Mouse (Mus musculus) lung, embryonic 16.5 days (tissue): ENCODE results near the gene Efemp1. TPM values are rescaled to one million over a fixed set of nuclear protein-coding genes. Genes with fewer than 3 reads are reported as not detected.

Source experiments
- ATAC-seq: fragments of 200-750 bp; cut with Nextera tagmentation; 2 replicates; pipeline ENCODE4 v1.8.0; 2017; ENCODE audit warnings: low read depth, mild to moderate bottlenecking, moderate library complexity
- H3K27ac ChIP-seq: fragments of 300-500 bp; sonication (generic); 2 replicates; pipeline ENCODE4 v1.5.1; 2014; ENCODE audit warnings: mild to moderate bottlenecking, control low read depth, low read length
- H3K27me3 ChIP-seq: fragments of 300-500 bp; sonication (generic); 2 replicates; pipeline ENCODE4 v1.6.1; 2014; ENCODE audit warnings: low read depth, low read length, mixed read lengths; ENCODE audit not compliant: control insufficient read depth, insufficient read depth
- H3K36me3 ChIP-seq: fragments of 300-500 bp; sonication (generic); 2 replicates; pipeline ENCODE4 v1.6.1; 2014; ENCODE audit warnings: low read length; ENCODE audit not compliant: control insufficient read depth, insufficient read depth
- H3K4me1 ChIP-seq: fragments of 300-500 bp; sonication (generic); replicated peaks from 2 replicates; pipeline ENCODE4 v1.6.1; 2014; ENCODE audit warnings: low read length, mixed read lengths; ENCODE audit not compliant: control insufficient read depth, insufficient read depth
- H3K4me2 ChIP-seq: fragments of 300-500 bp; sonication (generic); 2 replicates; pipeline ENCODE4 v1.6.1; 2014; ENCODE audit warnings: low read depth, low read length, control low read depth
- H3K4me3 ChIP-seq: fragments of 300-500 bp; sonication (generic); 2 replicates; pipeline ENCODE4 v1.5.1; 2014; ENCODE audit warnings: mild to moderate bottlenecking, low read length, control low read depth
- H3K9ac ChIP-seq: fragments of 300-500 bp; sonication (generic); 2 replicates; pipeline ENCODE4 v1.6.1; 2014; ENCODE audit warnings: low read length, control low read depth
- H3K9me3 ChIP-seq: fragments of 300-500 bp; sonication (generic); 2 replicates; pipeline ENCODE4 v1.6.1; 2016; ENCODE audit warnings: low read length; ENCODE audit not compliant: control insufficient read depth
- WGBS: fragments of 180-500 bp; shearing (Covaris S2); extraction: QIAGEN DNeasy Blood & Tissue Kit; methylation state at CpG from one replicate; pipeline ENCODE4 v1.1.7; 2014; 5-methylcytosine and 5-hydroxymethylcytosine counted together
- polyA plus RNA-seq: library from polyadenylated mRNA; unstranded; fragments of >200 nt; fragmentation: Nextera tagmentation; extraction: Ambion mirVana; gene quantifications from 2 replicates; pipeline ENCODE4 v1.2.1, GENCODE M21; 2015

Efemp1 gene
- 22.2 and 25.1 TPM in 2 replicates for polyA plus RNA-seq

- H3K27ac ChIP-seq = no peak within 1 kb of the TSS
- peak within 1 kb of the TSS; percentile 64; the same call in 1 of the 2 replicates for H3K9ac ChIP-seq
- H3K36me3 ChIP-seq = no peaks in the 10 kb centered on the region
- ATAC-seq = peak; percentile 91
- H3K4me3 ChIP-seq = peak within 1 kb of the TSS; percentile 56
- peaks cover 6% of the 10 kb centered on the region; the same call in 1 of the 2 replicates for H3K4me1 ChIP-seq
- H3K27me3 ChIP-seq = peaks cover 3% of the 10 kb centered on the region; the same call in 1 of the 2 replicates
- no peaks in the 10 kb centered on the region for H3K9me3 ChIP-seq
- peak within 1 kb of the TSS; percentile 70 for H3K4me2 ChIP-seq
- under 1% methylated on average over 30 of the region's 30 CpGs for WGBS
Measured at GRCm38 (mm10) chr11:28853102-28853800, at the start of gene Efemp1. TSS of gene Efemp1 (plus strand) at chr11:28853204.

DNA sequence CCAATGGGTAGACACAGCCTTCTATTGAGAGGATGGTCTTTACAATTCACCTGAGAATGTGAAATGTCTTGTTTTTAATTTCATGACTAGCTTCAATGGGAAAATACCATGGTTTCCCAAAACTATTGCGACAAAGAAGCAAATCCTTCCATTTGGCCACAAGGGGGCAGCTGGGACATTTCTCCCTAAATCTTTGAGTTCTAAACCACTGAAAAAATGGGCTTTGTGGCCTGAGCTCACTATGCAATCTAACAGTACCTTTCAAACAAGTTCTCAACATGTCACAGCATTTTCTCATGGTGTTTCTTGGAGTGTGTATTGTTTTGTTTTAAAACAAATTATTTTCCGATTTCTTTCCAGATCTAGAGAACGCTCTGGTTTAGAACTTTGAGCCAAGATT, 44.3 kb upstream of the Efemp1 start:
- Histone ChIP-seq H3K4me2 (no peak overlapping the region), H3K4me1 (no peaks in the 10 kb centered on the region; the same call in 1 of the 2 replicates), H3K27me3 (no peaks in the 10 kb centered on the region), H3K4me3 (no peak overlapping the region), H3K9me3 (no peaks in the 10 kb centered on the region), H3K27ac (no peak overlapping the region), H3K36me3 (no peaks in the 10 kb centered on the region), H3K9ac (no peak overlapping the region)
- WGBS = 50% methylated on average over 3 of the region's 3 CpGs
- no peak for ATAC-seq

DNA sequence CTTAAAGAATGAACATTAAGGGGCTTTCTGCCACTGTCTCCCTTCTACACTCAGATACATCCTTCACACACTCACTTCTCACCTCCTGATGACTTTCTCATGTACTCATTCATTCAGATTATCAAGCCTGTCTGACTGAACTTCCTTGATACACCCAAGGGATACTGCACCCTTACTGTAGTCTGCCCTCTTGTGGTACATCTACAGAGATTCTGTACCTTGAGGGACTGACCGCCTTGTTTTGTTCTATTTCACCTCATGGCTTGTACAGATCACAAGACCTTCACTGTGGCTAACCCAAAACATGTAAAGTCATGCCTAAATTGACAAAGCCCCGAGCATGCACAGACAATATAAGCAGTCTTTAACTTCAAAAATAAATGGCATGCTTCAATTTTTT, 41.1 kb upstream of the Efemp1 start:
- no peak for ATAC-seq
- 63% methylated on average over 2 of the region's 2 CpGs for WGBS

DNA sequence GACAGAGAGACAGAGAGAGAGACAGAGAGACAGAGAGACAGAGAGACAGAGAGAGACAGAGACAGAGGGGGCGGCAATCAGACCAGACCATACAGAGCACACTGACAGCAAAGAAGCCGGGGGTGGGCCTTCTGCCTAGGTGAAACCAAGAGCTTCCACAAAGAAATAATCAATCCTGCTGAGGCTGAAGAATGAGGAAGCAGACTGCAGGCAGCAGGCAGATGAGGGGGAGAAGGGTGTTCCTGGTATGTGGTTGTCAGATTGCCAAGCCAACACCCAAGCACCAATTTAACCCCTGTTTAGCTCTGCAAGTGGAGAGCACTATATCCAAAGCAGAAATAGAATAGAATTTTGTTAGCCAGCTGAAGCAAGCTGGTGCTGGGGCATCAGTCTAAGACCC, 40.4 kb upstream of the Efemp1 start:
- 43% methylated on average over 2 of the region's 2 CpGs for WGBS
- peak; percentile 63 for ATAC-seq

More for the DNA sequence above, 41.1 kb upstream of the Efemp1 start:
- H3K4me3 ChIP-seq = no peak overlapping the region
- H3K4me2 ChIP-seq = no peak overlapping the region
- no peaks in the 10 kb centered on the region; the same call in 1 of the 2 replicates for H3K4me1 ChIP-seq
- no peaks in the 10 kb centered on the region for H3K9me3 ChIP-seq
- H3K36me3 ChIP-seq = no peaks in the 10 kb centered on the region
- no peaks in the 10 kb centered on the region for H3K27me3 ChIP-seq
- H3K27ac ChIP-seq = no peak overlapping the region
- H3K9ac ChIP-seq = no peak overlapping the region

GRCm38 (mm10) chr11:28817405-28817804, 35.6 kb upstream of the Efemp1 start:
- no peak overlapping the region for H3K27ac ChIP-seq
- H3K4me1 ChIP-seq = peaks cover 3% of the 10 kb centered on the region; the same call in 1 of the 2 replicates
- H3K4me2 ChIP-seq = no peak overlapping the region
- WGBS = 44% methylated on average over 4 of the region's 4 CpGs
- no peak overlapping the region for H3K4me3 ChIP-seq
- no peaks in the 10 kb centered on the region for H3K27me3 ChIP-seq
- no peak overlapping the region for H3K9ac ChIP-seq
- no peaks in the 10 kb centered on the region for H3K36me3 ChIP-seq
- peak; percentile 95 for ATAC-seq
- no peaks in the 10 kb centered on the region for H3K9me3 ChIP-seq

More for the DNA sequence above, 40.4 kb upstream of the Efemp1 start:
- H3K4me1 ChIP-seq = peaks cover under 1% of the 10 kb centered on the region; the same call in 1 of the 2 replicates
- H3K27ac ChIP-seq = no peak overlapping the region
- H3K27me3 ChIP-seq = no peaks in the 10 kb centered on the region
- no peak overlapping the region for H3K4me2 ChIP-seq
- H3K36me3 ChIP-seq = no peaks in the 10 kb centered on the region
- no peak overlapping the region for H3K9ac ChIP-seq
- no peaks in the 10 kb centered on the region for H3K9me3 ChIP-seq
- H3K4me3 ChIP-seq = no peak overlapping the region

DNA sequence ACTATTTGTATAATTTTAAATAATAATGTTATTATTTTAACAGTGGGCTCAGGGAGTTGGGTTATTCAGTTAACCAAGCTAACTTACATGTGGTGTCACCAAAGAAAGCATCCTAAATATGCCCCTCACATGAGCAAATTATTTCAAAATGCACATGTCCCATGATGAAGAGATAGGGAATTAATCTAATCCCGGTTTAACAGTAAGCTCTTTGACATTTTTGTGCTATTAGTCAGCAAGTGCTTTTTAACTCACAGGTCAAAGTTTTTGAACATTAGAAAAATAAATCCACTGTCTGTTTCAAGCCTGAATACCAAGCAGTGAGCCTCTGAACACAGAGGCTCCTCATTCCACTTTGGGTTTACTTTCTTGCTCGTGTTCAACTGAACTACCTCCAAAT, 26.1 kb upstream of the Efemp1 start:
- no peak overlapping the region for H3K4me2 ChIP-seq
- H3K27me3 ChIP-seq = no peaks in the 10 kb centered on the region
- H3K4me3 ChIP-seq = no peak overlapping the region
- no peak overlapping the region for H3K27ac ChIP-seq
- H3K9me3 ChIP-seq = no peaks in the 10 kb centered on the region
- no peaks in the 10 kb centered on the region for H3K4me1 ChIP-seq
- H3K36me3 ChIP-seq = no peaks in the 10 kb centered on the region
- H3K9ac ChIP-seq = no peak overlapping the region
- 69% methylated on average over 2 of the region's 2 CpGs for WGBS
- ATAC-seq = no peak

- peak; percentile 83 for ATAC-seq
- Histone ChIP-seq H3K36me3 (no peaks in the 10 kb centered on the region), H3K27me3 (no peaks in the 10 kb centered on the region), H3K4me3 (no peak overlapping the region), H3K27ac (peak overlapping the region; percentile 51), H3K4me1 (no peaks in the 10 kb centered on the region), H3K9me3 (no peaks in the 10 kb centered on the region), H3K9ac (no peak overlapping the region), H3K4me2 (no peak overlapping the region)
- WGBS = 20% methylated on average over 3 of the region's 3 CpGs
Measured at GRCm38 (mm10) chr11:28833809-28834208, 19.2 kb upstream of the Efemp1 start.

DNA sequence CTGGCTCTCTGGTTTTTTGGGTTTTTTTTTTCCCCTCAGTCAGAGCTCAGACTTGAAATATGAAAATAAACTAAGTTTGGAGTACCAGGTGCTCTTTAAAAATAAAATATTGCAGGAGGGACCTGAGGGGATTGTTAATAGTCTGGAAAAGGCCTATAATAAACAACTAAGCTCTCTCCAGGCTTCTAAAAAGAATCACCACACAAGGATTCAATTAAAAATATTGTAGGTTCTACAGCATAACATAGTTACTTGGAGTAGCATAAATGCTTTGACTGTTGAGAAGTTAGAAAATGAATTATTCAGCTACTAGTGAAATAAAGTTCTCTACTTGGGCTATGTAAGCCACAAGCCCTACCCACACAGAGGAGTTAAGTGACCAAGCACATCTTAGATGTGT, 17.9 kb upstream of the Efemp1 start:
- ATAC-seq = no peak
- no peak overlapping the region for H3K4me2 ChIP-seq
- H3K36me3 ChIP-seq = no peaks in the 10 kb centered on the region
- no peak overlapping the region for H3K9ac ChIP-seq
- H3K4me3 ChIP-seq = no peak overlapping the region
- no peaks in the 10 kb centered on the region for H3K9me3 ChIP-seq
- no peak overlapping the region for H3K27ac ChIP-seq
- no peaks in the 10 kb centered on the region for H3K27me3 ChIP-seq
- H3K4me1 ChIP-seq = no peaks in the 10 kb centered on the region

- no peak overlapping the region for H3K4me2 ChIP-seq
- no peaks in the 10 kb centered on the region for H3K9me3 ChIP-seq
- ATAC-seq = no peak
- peaks cover 6% of the 10 kb centered on the region; the same call in 1 of the 2 replicates for H3K4me1 ChIP-seq
- no peaks in the 10 kb centered on the region for H3K36me3 ChIP-seq
- H3K9ac ChIP-seq = no peak overlapping the region
- peaks cover 2% of the 10 kb centered on the region; the same call in 1 of the 2 replicates for H3K27me3 ChIP-seq
- H3K27ac ChIP-seq = no peak overlapping the region
- H3K4me3 ChIP-seq = no peak overlapping the region
Measured at GRCm38 (mm10) chr11:28849841-28850240, 3.2 kb upstream of the Efemp1 start.
